Mouse (Mus musculus): ENCODE data around the gene Mthfd2l.

DNA sequence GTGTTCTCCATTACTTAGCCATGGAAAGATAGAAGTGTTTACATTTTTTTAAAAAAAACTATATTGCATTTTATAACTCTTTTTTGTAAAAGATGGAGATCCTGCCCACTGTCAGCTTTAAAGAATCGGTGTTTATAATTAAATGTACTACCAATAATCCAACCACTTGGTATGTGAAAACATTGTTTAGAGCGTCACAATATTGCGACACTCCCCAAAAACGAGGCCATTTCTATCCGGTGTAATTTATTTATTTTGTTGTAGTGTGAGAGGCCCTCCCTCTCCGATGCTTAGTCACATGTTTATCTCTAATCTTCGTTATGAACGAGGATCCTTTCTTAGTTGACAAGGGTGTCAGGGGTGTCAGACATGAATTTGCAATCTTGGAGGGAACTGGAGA, 117.5 kb downstream of the Mthfd2l start:
- no peak for TF ChIP-seq GATA1 (IDR thresholded peaks at IDR 0.05; ENCODE audit: borderline replicate concordance, low read length)
- no peak for TF ChIP-seq FLI1 (IDR thresholded peaks at IDR 0.05; ENCODE audit: low read length)

Data from megakaryocyte, embryonic 14.5 days (primary cell).